Mouse (Mus musculus): ENCODE data around the gene Hoxa10. TPM values are rescaled to one million over a fixed set of nuclear protein-coding genes. Genes with fewer than 3 reads are reported as not detected.

The Hoxa10 gene
- polyA plus RNA-seq, 1 experiment from 2014 or later, result 20.2 TPM

DNA sequence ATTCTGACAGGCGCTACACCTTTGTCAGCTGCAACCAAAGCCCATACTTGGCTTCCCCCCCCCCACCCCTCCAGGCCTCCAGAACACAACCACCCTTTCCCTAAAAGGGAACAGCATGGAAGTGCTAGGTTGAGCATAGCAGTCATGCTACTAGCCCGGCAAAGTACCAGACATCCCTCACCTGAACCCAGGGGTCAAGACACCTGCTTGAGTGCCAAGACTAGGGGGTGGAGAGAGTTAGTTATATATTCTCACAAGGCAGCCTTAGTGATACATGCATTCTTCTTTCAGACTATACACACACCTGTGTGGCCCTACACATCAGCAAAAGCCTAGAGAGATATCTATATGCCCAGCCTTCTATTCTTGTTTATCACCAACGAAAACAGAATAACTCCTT is 54.8 kb downstream of the Hoxa10 start:
- H3K9ac ChIP-seq, result no peak overlapping the region; the same call in 1 of the 2 replicates
- no peak overlapping the region for H3K4me3 ChIP-seq (replicated peaks)
- peaks cover 60% of the 10 kb centered on the region for H3K4me1 ChIP-seq (replicated peaks)
- H3K27me3 ChIP-seq (replicated peaks), result no peaks in the 10 kb centered on the region
- H3K9me3 ChIP-seq, result no peaks in the 10 kb centered on the region
- 37% methylated on average over 3 of the region's 3 CpGs for WGBS
- H3K36me3 ChIP-seq, result no peaks in the 10 kb centered on the region
- H3K4me2 ChIP-seq (replicated peaks), result no peak overlapping the region
- no peak overlapping the region for H3K27ac ChIP-seq
- ATAC-seq, result no peak

DNA sequence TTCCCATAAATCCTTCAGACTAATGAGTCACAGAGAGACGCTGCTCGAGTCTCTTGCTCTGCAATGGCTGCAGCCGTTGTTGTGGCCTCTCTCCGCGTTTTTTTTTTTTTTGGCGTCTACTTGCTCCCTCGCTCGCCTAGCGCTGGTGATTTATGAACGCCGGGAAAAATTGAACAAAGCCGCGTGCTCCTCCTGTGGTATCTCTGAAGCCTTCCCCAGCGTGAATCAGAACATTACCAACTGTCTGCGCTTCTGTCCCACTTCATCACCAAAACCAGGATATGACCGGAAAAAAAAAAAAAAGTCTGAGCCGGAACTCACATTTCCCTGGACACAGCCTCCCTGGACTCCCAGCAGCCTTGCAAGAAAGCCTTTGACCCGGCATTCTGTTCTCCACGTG is 55.4 kb downstream of the Hoxa10 start:
- Histone ChIP-seq H3K4me1 (replicated peaks) (peaks cover 58% of the 10 kb centered on the region), H3K27ac (0 out of 2 replicates have a peak overlapping the region, but pooled peaks have one; percentile 29), H3K4me3 (replicated peaks) (no peak overlapping the region), H3K36me3 (no peaks in the 10 kb centered on the region), H3K27me3 (replicated peaks) (no peaks in the 10 kb centered on the region), H3K9ac (no peak overlapping the region; the same call in 1 of the 2 replicates), H3K4me2 (replicated peaks) (peak overlapping the region; percentile 49), H3K9me3 (no peaks in the 10 kb centered on the region)
- WGBS, result 6% methylated on average over 19 of the region's 19 CpGs
- ATAC-seq, result no peak

DNA sequence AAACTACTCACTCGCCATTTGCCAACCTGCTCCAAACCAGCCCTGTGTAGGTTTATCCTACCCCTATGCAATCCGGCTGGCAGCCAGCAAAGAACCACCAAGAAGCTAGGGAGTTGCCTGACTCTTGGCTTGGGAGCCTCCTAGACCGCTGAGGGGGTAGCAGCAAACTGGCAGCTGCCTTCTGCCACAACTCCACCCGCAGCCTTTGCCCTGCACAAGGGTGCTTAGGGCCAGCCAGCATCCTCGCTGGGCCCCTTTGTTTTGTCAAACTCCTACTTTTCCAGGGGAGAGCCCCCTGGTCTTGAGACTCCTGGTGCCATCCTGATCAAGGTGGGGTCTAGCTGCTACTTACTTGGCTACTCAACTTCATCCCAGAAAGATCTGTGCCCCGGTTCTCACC is 56.0 kb downstream of the Hoxa10 start:
- Histone ChIP-seq H3K4me3 (replicated peaks) (no peak overlapping the region), H3K27me3 (replicated peaks) (no peaks in the 10 kb centered on the region), H3K4me1 (replicated peaks) (peaks cover 53% of the 10 kb centered on the region), H3K27ac (peak overlapping the region; percentile 60; the same call in 1 of the 2 replicates), H3K9me3 (no peaks in the 10 kb centered on the region), H3K4me2 (replicated peaks) (peak overlapping the region; percentile 49; the same call in 1 of the 2 replicates), H3K9ac (no peak overlapping the region), H3K36me3 (no peaks in the 10 kb centered on the region)
- WGBS, result 39% methylated on average over 6 of the region's 6 CpGs
- ATAC-seq, result no peak

DNA sequence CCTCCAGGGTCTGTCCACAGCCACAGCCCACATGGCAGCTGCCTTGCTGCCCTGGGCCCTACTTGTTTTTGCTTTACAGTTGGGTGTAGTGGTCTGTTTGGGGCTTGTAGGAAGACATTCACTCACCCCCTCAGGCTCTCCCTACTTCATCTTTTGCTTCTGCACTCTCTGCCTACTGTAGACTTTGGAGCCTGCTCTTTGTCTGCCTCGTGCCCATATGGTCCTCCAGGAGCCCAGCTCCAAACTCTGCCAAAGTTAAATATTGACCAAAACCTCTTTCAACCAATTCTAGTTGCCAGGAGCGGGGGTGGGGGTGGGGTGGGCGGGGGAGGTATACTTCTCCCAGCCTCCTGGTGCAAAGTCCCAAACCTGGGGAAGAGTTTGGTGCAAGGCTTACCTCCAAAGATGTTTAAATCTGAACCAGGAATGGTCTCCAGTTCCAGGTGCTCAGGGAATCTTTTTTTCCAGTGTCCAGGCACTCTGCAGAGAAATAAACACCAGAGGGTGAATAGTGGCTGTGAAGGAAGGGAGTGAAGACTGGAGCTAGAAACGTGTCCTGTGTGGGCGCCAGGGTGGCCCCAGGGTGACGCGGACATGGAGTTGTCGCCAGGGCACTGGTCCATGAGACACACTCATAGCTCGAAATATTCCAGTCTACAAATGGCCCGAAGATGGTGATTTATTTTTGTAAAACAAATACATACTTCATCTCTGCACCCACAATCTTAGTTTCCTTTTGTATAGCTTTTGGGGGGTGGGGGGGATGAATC is 57.2 kb downstream of the Hoxa10 start:
- Histone ChIP-seq H3K4me2 (replicated peaks) (peak overlapping the region; percentile 49), H3K9me3 (no peaks in the 10 kb centered on the region), H3K36me3 (no peaks in the 10 kb centered on the region), H3K27ac (peak overlapping the region; percentile 60), H3K4me3 (replicated peaks) (no peak overlapping the region), H3K4me1 (replicated peaks) (peaks cover 46% of the 10 kb centered on the region), H3K9ac (no peak overlapping the region), H3K27me3 (replicated peaks) (no peaks in the 10 kb centered on the region)
- 25% methylated on average over 10 of the region's 10 CpGs for WGBS
- ATAC-seq, result peak; percentile 72

DNA sequence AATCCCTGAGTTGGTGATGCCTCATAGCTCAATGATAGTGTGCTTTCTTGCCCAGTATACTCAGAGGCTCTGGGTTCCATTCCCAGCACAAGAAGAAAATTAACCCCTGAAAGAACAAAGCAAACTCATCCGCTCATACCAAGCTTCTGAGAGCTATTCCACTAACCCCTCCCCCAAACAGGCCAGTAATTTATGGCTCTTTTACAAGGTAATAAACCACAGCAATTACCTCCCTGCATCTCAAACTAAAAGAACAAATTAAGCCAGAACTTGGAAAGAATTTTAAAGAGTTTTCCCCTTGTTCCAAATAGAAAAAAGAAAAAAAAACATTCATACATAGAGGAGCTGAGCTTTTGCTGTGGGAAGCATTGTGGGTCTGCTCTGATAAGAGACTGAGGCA is 57.9 kb downstream of the Hoxa10 start:
- WGBS, result 38% methylated on average over 1 of the region's 1 CpGs
- ATAC-seq, result peak; percentile 40

DNA sequence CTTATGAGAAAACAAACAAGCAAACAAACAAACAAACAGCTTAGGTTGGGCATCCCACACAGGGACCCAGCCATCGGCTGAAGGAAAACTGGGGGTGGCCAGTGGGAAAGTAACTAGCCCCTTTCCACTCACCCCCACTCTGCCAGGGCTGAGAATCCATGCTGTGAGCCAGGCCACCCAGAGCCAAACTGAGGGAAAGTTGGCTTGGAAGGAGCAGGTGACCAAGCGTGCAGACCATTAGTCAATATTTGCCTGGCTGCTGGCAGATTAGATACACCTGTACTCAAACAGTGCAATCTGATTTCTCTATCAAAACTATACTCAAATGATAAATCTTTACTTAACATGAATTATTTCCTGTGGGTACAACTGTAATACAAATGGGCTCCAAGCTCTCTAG is 58.6 kb downstream of the Hoxa10 start:
- H3K27me3 ChIP-seq (replicated peaks), result no peaks in the 10 kb centered on the region
- ATAC-seq, result no peak
- no peaks in the 10 kb centered on the region for H3K9me3 ChIP-seq
- peaks cover 42% of the 10 kb centered on the region for H3K4me1 ChIP-seq (replicated peaks)
- H3K36me3 ChIP-seq, result no peaks in the 10 kb centered on the region
- 38% methylated on average over 2 of the region's 2 CpGs for WGBS
- no peak overlapping the region for H3K9ac ChIP-seq
- no peak overlapping the region for H3K4me3 ChIP-seq (replicated peaks)
- no peak overlapping the region for H3K4me2 ChIP-seq (replicated peaks)
- no peak overlapping the region for H3K27ac ChIP-seq

More for the DNA sequence above, 57.9 kb downstream of the Hoxa10 start:
- Histone ChIP-seq H3K27ac (peak overlapping the region; percentile 60), H3K27me3 (replicated peaks) (no peaks in the 10 kb centered on the region), H3K4me1 (replicated peaks) (peaks cover 46% of the 10 kb centered on the region), H3K4me2 (replicated peaks) (peak overlapping the region; percentile 49; the same call in 1 of the 2 replicates), H3K36me3 (no peaks in the 10 kb centered on the region), H3K9ac (no peak overlapping the region), H3K9me3 (no peaks in the 10 kb centered on the region), H3K4me3 (replicated peaks) (no peak overlapping the region)

MicroRNA genes within 50 kb of the gene (microRNA counts, 519-probe panel; counts per million panel counts)
- microRNA mmu-miR-196b, result 3,365 counts per million, percentile 83 among the panel's probes with 10 or more counts

Other genes with a start within 250 kb of the Hoxa10 start
- 37.0 and 40.3 TPM in 2 replicates for gene Skap2, start 228.3 kb downstream of the Hoxa10 start, polyA plus RNA-seq (2015; fragmentation: Nextera tagmentation; extraction: Ambion mirVana)
- 0.86 and 1.2 TPM in 2 replicates for gene Hoxa1, start 82.5 kb downstream of the Hoxa10 start, polyA plus RNA-seq (2015; fragmentation: Nextera tagmentation; extraction: Ambion mirVana)
- 7.4 and 8.6 TPM in 2 replicates for gene Hoxa2, start 76.0 kb downstream of the Hoxa10 start, polyA plus RNA-seq (2015; fragmentation: Nextera tagmentation; extraction: Ambion mirVana)
- 1.9 and 2.0 TPM in 2 replicates for gene 5730596B20Rik, start 63.4 kb downstream of the Hoxa10 start, polyA plus RNA-seq (2015; fragmentation: Nextera tagmentation; extraction: Ambion mirVana)
- gene Hoxa4, start 49.1 kb downstream of the Hoxa10 start, polyA plus RNA-seq (2015; fragmentation: Nextera tagmentation; extraction: Ambion mirVana), result 3.7 and 4.5 TPM in 2 replicates
- gene Hoxa5, start 36.3 kb downstream of the Hoxa10 start, polyA plus RNA-seq (2015; fragmentation: Nextera tagmentation; extraction: Ambion mirVana), result 22.9 and 25.1 TPM in 2 replicates
- gene Hoxa6, start 32.1 kb downstream of the Hoxa10 start, polyA plus RNA-seq (2015; fragmentation: Nextera tagmentation; extraction: Ambion mirVana), result 2.2 and 2.3 TPM in 2 replicates
- 5.8 and 6.2 TPM in 2 replicates for gene Hoxa3, start 27.5 kb downstream of the Hoxa10 start, polyA plus RNA-seq (2015; fragmentation: Nextera tagmentation; extraction: Ambion mirVana)
- not detected in 2 replicates for gene Gm28308, start 27.5 kb downstream of the Hoxa10 start, polyA plus RNA-seq (2015; fragmentation: Nextera tagmentation; extraction: Ambion mirVana)
- 7.5 and 9.4 TPM in 2 replicates for gene Hoxa7, start 19.0 kb downstream of the Hoxa10 start, polyA plus RNA-seq (2015; fragmentation: Nextera tagmentation; extraction: Ambion mirVana)
- gene Hoxa9, start 9.8 kb downstream of the Hoxa10 start, polyA plus RNA-seq (2015; fragmentation: Nextera tagmentation; extraction: Ambion mirVana), result 5.3 and 6.3 TPM in 2 replicates
- gene Hoxa11, start 5.0 kb upstream of the Hoxa10 start, polyA plus RNA-seq (2015; fragmentation: Nextera tagmentation; extraction: Ambion mirVana), result 2.0 and 3.3 TPM in 2 replicates
- 0.59 and 0.61 TPM in 2 replicates for gene Hoxa13, start 20.0 kb upstream of the Hoxa10 start, polyA plus RNA-seq (2015; fragmentation: Nextera tagmentation; extraction: Ambion mirVana)
- gene Evx1, start 72.6 kb upstream of the Hoxa10 start, polyA plus RNA-seq (2015; fragmentation: Nextera tagmentation; extraction: Ambion mirVana), result 0.05 and 0.20 TPM in 2 replicates